Mouse (Mus musculus) liver, embryonic 16.5 days (tissue): ENCODE measurements around the gene Wiz. TPM values are rescaled to one million over a fixed set of nuclear protein-coding genes. Genes with fewer than 3 reads are reported as not detected.

ENCODE experiments used
- ATAC-seq: fragments of 200-750 bp; cut with Nextera tagmentation; 2 replicates; pipeline ENCODE4 v1.8.0; 2017; ENCODE audit warnings: low read depth, mild to moderate bottlenecking, moderate number of reproducible peaks, moderate library complexity
- H3K27ac ChIP-seq: fragments of 300-500 bp; sonication (generic); 2 replicates; pipeline ENCODE4 v1.5.1; 2014; ENCODE audit warnings: mild to moderate bottlenecking, low read length
- H3K27me3 ChIP-seq: fragments of 300-500 bp; sonication (generic); 2 replicates; pipeline ENCODE4 v1.6.1; 2014; ENCODE audit warnings: low read depth, low read length, mixed read lengths; ENCODE audit not compliant: control insufficient read depth, insufficient read depth
- H3K36me3 ChIP-seq: fragments of 300-500 bp; sonication (generic); 2 replicates; pipeline ENCODE4 v1.6.1; 2014; ENCODE audit warnings: mild to moderate bottlenecking; ENCODE audit not compliant: control insufficient read depth, insufficient read depth
- H3K4me1 ChIP-seq: fragments of 300-500 bp; sonication (generic); 2 replicates; pipeline ENCODE4 v1.6.1; 2014; ENCODE audit warnings: low read depth, low read length, mixed read lengths; ENCODE audit not compliant: control insufficient read depth
- H3K4me2 ChIP-seq: fragments of 300-500 bp; sonication (generic); 2 replicates; pipeline ENCODE4 v1.6.1; 2014; ENCODE audit warnings: low read depth, low read length, mixed read lengths
- H3K4me3 ChIP-seq: fragments of 300-500 bp; sonication (generic); 2 replicates; pipeline ENCODE4 v1.5.1; 2014; ENCODE audit warnings: low read depth, mild to moderate bottlenecking, low read length
- H3K9ac ChIP-seq: fragments of 300-500 bp; sonication (generic); 2 replicates; pipeline ENCODE4 v1.6.1; 2014; ENCODE audit warnings: low read depth, low read length
- H3K9me3 ChIP-seq: fragments of 300-500 bp; sonication (generic); replicated peaks from 2 replicates; pipeline ENCODE4 v1.6.1; 2016; ENCODE audit warnings: low read length; ENCODE audit not compliant: control insufficient read depth
- WGBS: fragments of 180-500 bp; shearing (Covaris S2); extraction: QIAGEN DNeasy Blood & Tissue Kit; methylation state at CpG from one replicate; pipeline ENCODE4 v1.1.7; 2014; ENCODE audit not compliant: insufficient replicate concordance; 5-methylcytosine and 5-hydroxymethylcytosine counted together
- polyA plus RNA-seq: library from polyadenylated mRNA; unstranded; fragments of >200 nt; fragmentation: Nextera tagmentation; extraction: Ambion mirVana; gene quantifications from 2 replicates; pipeline ENCODE4 v1.2.1, GENCODE M21; 2015

The Wiz gene
- polyA plus RNA-seq, 1 experiment from 2014 or later = 5.8 TPM

DNA sequence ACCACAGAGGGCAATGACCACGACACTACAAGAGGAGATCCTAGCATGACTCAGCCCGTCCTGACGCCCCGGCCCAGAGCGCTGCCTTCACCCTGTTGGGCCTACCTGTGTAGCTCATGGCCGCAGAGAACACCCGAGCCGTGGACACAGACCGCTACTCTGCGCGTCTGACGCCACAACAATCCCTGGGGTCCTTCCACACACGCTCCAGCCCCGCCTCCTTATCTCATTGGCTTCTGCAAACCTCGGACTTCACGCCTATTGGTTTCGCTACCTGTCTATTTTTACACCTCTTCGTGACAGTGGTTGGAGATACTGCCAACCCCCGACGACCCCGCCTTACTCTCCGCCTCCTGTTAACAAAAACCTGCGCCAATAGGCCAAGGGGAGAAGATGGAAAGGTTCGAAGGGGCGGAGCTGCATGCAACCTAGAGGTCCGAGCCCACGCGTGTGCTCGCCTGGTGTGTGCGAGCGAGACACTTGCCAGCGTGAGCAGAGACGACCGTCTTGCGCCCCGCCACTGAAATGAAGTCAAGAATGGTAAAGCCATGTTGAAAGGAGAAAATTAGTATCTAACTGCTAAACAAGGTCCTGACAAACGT lies 38.8 kb downstream of the Wiz start, which contains the start of gene Akap8l:
Akap8l (minus strand) TSS at position 226 of the 602 bp plus-strand sequence.
- peaks cover 25% of the 10 kb centered on the region for H3K4me1 ChIP-seq
- ATAC-seq = peak; percentile 95
- peak within 1 kb of the TSS; percentile 87 for H3K27ac ChIP-seq
- peak within 1 kb of the TSS; percentile 73 for H3K9ac ChIP-seq
- peaks cover 11% of the 10 kb centered on the region for H3K36me3 ChIP-seq
- peak within 1 kb of the TSS; percentile 97 for H3K4me2 ChIP-seq
- H3K9me3 ChIP-seq = no peaks in the 10 kb centered on the region
- WGBS = under 1% methylated on average over 37 of the region's 37 CpGs
- H3K4me3 ChIP-seq = peak within 1 kb of the TSS; percentile 68
- H3K27me3 ChIP-seq = no peaks in the 10 kb centered on the region

DNA sequence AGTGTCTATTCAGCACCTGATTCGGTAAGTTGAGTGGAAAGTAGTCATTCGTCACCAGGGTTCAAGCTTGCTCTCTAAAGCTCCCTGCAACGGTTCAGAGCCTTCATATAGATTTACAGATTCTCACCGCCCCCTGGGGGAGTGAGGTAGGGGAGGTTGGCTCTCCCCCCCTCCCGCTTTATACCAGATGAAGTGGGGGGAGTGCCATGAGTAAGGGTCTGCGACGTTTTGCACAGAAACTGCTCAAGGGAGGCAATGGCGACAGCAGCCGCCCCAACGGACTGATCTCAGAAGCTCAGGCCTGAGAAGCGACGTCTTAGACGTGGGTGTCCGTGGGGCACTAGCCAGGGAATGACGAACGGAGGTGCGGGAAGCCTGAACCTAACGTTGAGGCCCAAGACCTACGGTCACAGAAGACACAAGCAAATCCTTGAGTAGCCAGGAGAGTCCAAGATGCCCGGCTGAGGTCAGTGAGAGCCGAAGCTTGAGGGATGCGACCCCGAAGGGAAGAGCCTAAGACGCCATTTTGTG lies 39.3 kb downstream of the Wiz start:
- H3K27me3 ChIP-seq = no peaks in the 10 kb centered on the region
- H3K9me3 ChIP-seq = no peaks in the 10 kb centered on the region
- peak overlapping the region; percentile 68 for H3K4me3 ChIP-seq
- peak; percentile 7; the same call in 1 of the 2 replicates for ATAC-seq
- H3K27ac ChIP-seq = peak overlapping the region; percentile 87
- H3K4me1 ChIP-seq = peaks cover 25% of the 10 kb centered on the region
- under 1% methylated on average over 24 of the region's 24 CpGs for WGBS
- peaks cover 6% of the 10 kb centered on the region for H3K36me3 ChIP-seq
- H3K4me2 ChIP-seq = peak overlapping the region; percentile 80
- peak overlapping the region; percentile 73 for H3K9ac ChIP-seq

DNA sequence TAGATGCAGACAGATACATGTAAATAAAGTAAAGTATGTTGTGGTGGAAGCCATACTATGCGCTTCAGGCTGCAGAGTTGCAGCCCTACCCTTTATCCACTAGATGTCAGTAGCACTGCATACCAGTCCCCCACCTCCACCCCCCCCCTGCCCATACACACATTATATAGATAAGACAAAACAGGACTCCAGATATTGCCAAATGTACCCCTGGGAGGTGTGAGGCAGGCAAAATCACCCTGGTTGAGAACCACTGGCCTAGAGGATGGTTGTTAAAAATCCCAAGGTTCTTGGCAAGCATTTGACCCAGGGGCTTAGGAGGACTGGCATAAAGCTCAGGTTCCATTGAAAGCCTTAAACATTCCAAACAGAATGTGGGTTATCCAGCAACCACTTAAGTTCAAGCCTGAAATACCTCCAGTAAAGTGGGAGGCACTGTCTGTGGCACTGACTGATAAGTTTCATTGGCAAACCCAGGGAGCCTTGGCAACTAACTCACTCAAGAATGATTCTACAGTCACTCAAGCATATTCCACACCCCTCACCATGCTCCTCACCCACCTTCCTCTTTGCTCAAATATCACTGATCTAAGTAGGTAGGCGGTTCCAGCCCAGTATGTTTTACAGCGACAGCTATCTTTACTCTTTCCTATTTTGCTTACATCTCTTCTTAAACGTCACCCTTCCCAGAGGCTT lies 40.1 kb downstream of the Wiz start:
- Histone ChIP-seq H3K27me3 (no peaks in the 10 kb centered on the region), H3K4me1 (peaks cover 25% of the 10 kb centered on the region), H3K9me3 (no peaks in the 10 kb centered on the region), H3K36me3 (peaks cover 2% of the 10 kb centered on the region; the same call in 1 of the 2 replicates), H3K4me3 (peak overlapping the region; percentile 68), H3K9ac (peak overlapping the region; percentile 73), H3K27ac (peak overlapping the region; percentile 87), H3K4me2 (peak overlapping the region; percentile 80)
- 3% methylated on average over 4 of the region's 4 CpGs for WGBS
- peak; percentile 33 for ATAC-seq

DNA sequence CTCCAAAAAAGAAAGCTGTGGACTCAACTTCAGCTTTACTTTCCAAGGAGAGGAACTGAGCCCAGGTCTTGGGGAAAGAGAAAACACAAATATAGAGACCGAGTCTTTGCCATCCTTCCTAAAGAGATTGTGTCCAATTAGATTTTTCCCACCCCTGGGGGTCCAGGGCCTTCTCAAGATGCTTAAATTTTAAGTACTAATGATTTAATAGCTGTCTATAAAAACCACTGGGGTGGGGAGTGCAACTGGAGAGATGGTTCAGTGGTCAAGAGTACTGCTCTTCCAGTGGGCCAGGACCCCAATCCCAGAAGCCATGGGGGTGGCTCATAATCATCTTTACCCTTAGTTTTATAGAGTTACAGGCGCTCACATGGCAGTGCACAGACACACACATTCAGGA lies 40.8 kb downstream of the Wiz start:
- Histone ChIP-seq H3K4me3 (peak overlapping the region; percentile 68), H3K4me2 (peak overlapping the region; percentile 80), H3K36me3 (peaks cover 2% of the 10 kb centered on the region), H3K9ac (no peak overlapping the region; the same call in 1 of the 2 replicates), H3K27ac (no peak overlapping the region), H3K9me3 (no peaks in the 10 kb centered on the region), H3K4me1 (peaks cover 25% of the 10 kb centered on the region), H3K27me3 (no peaks in the 10 kb centered on the region)
- 81% methylated on average over 2 of the region's 2 CpGs for WGBS
- no peak for ATAC-seq

DNA sequence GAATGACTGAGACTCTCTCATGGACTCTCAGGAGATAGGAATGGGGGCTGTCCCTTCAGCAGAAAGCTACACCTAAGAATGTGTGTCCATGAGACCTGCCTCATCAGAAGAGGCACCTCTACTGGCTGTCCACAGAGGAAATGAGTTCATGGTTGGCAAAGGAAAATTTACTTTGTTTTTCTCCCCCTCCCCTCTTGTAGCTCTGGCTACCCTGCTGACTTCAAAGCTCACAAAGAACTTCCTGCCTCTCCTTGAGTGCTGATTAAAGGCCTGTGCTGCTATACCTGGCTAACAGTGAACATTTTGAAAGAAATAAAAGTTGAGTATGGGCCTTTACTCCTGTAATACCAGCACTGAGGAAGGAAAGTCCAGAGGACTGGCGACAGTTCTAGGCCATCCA lies 48.1 kb downstream of the Wiz start:
- Histone ChIP-seq H3K27me3 (no peaks in the 10 kb centered on the region), H3K4me2 (no peak overlapping the region), H3K9ac (no peak overlapping the region), H3K27ac (no peak overlapping the region), H3K36me3 (peaks cover 15% of the 10 kb centered on the region), H3K4me3 (no peak overlapping the region), H3K9me3 (no peaks in the 10 kb centered on the region), H3K4me1 (no peaks in the 10 kb centered on the region)
- WGBS = 71% methylated on average over 1 of the region's 1 CpGs
- ATAC-seq = no peak

DNA sequence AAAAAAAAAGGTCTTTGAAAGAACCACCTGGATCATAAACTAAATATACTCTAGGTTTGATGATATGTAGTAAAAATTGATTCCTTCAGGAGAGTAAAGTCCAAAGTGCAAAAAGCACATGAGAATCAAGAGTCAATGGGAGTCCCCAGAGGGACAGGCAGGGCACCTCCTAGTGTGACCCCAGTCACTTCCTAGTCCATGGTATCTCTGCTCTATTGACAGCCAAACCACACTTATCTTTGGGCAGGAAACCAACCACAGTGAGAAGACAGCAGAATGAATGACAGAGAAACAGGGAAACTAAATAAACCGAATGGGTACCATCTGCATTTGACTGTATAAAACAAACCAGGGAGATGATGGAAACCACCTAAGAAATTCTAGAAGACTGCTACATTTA lies 49.1 kb downstream of the Wiz start:
- Histone ChIP-seq H3K9me3 (no peaks in the 10 kb centered on the region), H3K4me1 (no peaks in the 10 kb centered on the region), H3K4me2 (no peak overlapping the region), H3K27ac (no peak overlapping the region), H3K4me3 (no peak overlapping the region), H3K27me3 (no peaks in the 10 kb centered on the region), H3K9ac (no peak overlapping the region), H3K36me3 (peaks cover 23% of the 10 kb centered on the region)
- 13% methylated on average over 1 of the region's 1 CpGs for WGBS
- ATAC-seq = no peak

DNA sequence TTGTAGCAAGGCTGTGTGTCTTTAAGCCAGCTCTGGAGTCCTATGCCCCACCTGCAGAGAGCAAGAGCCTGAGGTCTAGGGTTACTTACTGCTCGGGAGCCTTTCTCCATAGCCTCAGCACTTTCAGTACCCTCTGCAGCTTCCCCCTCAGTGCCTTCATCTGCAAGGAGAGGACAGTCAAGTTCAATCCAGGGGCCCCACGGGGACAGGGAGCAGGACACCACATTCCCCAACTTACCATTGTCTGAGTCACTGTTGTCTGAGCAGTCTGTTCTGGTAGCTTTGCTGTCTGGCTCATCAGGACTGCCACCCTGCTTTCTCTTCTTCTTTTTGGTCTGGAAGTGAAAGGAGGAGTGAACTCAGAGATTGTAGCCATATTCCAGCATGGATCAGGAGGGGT lies 53.4 kb downstream of the Wiz start:
- Histone ChIP-seq H3K9me3 (no peaks in the 10 kb centered on the region), H3K4me2 (no peak overlapping the region), H3K4me3 (no peak overlapping the region), H3K27me3 (no peaks in the 10 kb centered on the region), H3K27ac (no peak overlapping the region), H3K36me3 (peaks cover 59% of the 10 kb centered on the region), H3K4me1 (no peaks in the 10 kb centered on the region), H3K9ac (no peak overlapping the region)
- no peak for ATAC-seq
- WGBS = 56% methylated on average over 2 of the region's 2 CpGs

DNA sequence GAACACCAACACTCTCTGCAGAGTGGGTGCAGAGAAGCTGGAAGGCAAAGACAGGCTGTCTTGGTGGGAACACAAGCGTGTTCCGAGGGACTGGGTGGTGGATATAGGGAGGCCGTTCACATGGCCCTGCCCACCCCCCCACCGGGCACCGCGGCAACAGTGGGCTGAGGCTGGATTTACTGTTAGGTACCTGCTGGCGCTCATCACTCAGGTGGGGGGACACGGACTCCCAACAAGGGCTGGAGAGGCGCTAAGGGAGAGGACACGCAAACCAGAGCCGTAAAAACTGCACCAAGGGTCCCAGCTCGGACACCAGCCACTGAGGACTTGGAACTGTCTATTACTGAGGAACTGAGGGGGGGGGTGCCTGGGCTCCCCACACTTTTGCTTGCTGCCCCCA lies 54.3 kb downstream of the Wiz start:
- WGBS = 86% methylated on average over 11 of the region's 12 CpGs

DNA sequence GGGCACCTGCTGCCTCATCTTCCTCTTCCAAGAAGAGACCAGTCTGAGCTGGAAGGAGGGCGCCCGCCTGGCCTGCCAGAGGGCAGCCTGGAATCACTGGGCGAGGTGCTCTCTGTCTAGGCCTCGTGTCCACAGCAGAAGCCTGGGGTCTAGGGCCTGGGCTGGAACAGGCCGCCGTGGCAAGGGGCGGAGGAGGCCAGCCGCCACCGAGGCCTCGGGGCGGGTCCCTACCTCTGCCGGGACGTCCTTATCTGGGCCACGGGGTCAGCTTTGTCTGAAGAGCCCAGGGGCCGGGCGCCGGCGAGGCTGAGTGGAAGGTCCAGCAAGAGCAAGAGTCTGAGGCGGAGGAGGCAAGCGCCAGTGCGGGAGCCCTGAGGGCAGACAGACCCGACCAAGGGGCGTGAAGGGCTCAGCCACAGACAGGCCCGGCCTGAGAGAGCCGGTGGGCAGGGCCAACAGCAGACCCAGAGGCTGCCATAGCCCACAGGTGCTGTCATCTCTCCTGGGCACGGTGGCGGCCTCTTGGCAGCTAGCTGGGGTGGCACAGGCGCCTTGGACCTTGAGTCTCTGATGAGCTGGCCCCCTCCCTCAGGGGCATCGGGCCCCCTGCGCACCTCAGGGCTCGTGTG lies 55.5 kb downstream of the Wiz start:
- Histone ChIP-seq H3K9ac (no peak overlapping the region), H3K36me3 (peaks cover 68% of the 10 kb centered on the region), H3K4me1 (no peaks in the 10 kb centered on the region), H3K27ac (no peak overlapping the region), H3K4me2 (no peak overlapping the region), H3K9me3 (no peaks in the 10 kb centered on the region), H3K4me3 (no peak overlapping the region), H3K27me3 (no peaks in the 10 kb centered on the region)
- no peak for ATAC-seq
- 69% methylated on average over 31 of the region's 31 CpGs for WGBS

More for the DNA sequence above, 54.3 kb downstream of the Wiz start:
- no peak for ATAC-seq
- Histone ChIP-seq H3K27me3 (no peaks in the 10 kb centered on the region), H3K36me3 (peaks cover 63% of the 10 kb centered on the region), H3K27ac (no peak overlapping the region), H3K4me1 (no peaks in the 10 kb centered on the region), H3K4me2 (no peak overlapping the region), H3K9ac (no peak overlapping the region), H3K4me3 (no peak overlapping the region), H3K9me3 (no peaks in the 10 kb centered on the region)
